Mouse (Mus musculus) CH12.LX (cell line): ENCODE measurements around the gene 1600012H06Rik.

Source experiments
- CTCF ChIP-seq, 2 experiments: IDR thresholded peaks in 1 of 2; conservative IDR thresholded peaks in 1 of 2; 2 replicates each; pipeline ENCODE4 v1.5.1; 2011 to 2012; ENCODE audit warnings: low read depth in 2 of 2, low read length in 2 of 2, improper control_type of control experiment in 1 of 2, inconsistent platforms in 1 of 2, mild to moderate bottlenecking in 1 of 2, moderate library complexity in 1 of 2
- EP300 ChIP-seq: IDR thresholded peaks from 2 replicates; pipeline ENCODE4 v1.6.1; 2011; ENCODE audit warnings: low read length, improper control_type of control experiment
- JUND ChIP-seq: conservative IDR thresholded peaks from 2 replicates; pipeline ENCODE4 v1.6.1; 2011; ENCODE audit warnings: low read depth, low read length, improper control_type of control experiment
- MAFK ChIP-seq: IDR thresholded peaks from 2 replicates; pipeline ENCODE4 v1.6.1; 2011; ENCODE audit warnings: low read length, improper control_type of control experiment; ENCODE audit not compliant: insufficient replicate concordance
- NELFE ChIP-seq: IDR thresholded peaks from 2 replicates; pipeline ENCODE4 v1.6.1; 2011; ENCODE audit warnings: low read depth, low read length, improper control_type of control experiment

DNA sequence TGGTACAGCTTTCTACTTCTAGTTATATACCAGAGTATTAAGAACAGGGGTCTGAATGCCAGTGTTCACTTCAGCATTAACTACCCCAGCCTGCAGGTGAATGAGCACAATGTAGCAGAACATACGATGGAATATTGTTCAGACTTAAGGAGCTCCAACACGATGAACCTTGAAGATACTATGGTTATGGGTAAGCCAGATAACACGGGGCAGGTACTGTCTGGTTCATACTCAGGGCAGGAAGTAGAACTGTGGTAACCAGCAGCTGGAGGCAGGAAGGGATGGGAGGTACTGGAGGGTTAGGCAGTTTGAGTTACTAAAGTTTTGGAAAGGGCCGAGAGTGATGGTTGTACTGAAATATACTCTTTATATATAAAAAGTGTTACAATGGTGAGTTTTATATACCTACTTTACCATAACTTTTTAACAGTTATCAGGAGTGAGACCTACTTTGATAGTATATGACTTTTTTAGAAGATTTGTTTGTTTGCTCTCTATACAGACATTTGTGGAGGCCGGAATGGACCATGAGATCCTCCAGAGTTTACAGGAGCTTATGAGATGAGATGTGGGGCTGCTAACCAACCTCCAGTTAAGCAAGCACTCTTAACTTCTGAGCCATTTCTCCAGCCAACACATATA lies 15.8 kb downstream of the 1600012H06Rik start:
- TF ChIP-seq MAFK (no peak), CTCF (conservative IDR thresholded peaks at IDR 0.05 in 1 of 2, IDR thresholded peaks at IDR 0.05 in 1 of 2; ENCODE audit: low read depth in 2 of 2, low read length in 2 of 2) (no peak), JUND (no peak), NELFE (no peak), EP300 (no peak)
